Mouse (Mus musculus) hindbrain, postnatal 0 days (tissue): ENCODE results near the gene Elmo2. TPM values are rescaled to one million over a fixed set of nuclear protein-coding genes. Genes with fewer than 3 reads are reported as not detected.

Source experiments
- ATAC-seq: fragments of 200-750 bp; cut with Nextera tagmentation; 2 replicates; pipeline ENCODE4 v1.8.0; 2017; ENCODE audit warnings: mild to moderate bottlenecking, moderate TSS enrichment, moderate library complexity
- DNase-seq: peaks from one replicate; pipeline ENCODE4 v3.0.0-alpha.2; 2015; ENCODE audit warnings: low spot score
- H3K27ac ChIP-seq: fragments of 300-500 bp; sonication (generic); 2 replicates; pipeline ENCODE4 v1.5.1; 2014; ENCODE audit warnings: mild to moderate bottlenecking
- H3K27me3 ChIP-seq: fragments of 300-500 bp; sonication (generic); 2 replicates; pipeline ENCODE4 v1.6.1; 2014; ENCODE audit warnings: low read length, mixed read lengths; ENCODE audit not compliant: insufficient read depth
- H3K36me3 ChIP-seq: fragments of 300-500 bp; sonication (generic); 2 replicates; pipeline ENCODE4 v1.6.1; 2014; ENCODE audit warnings: low read length, mixed read lengths; ENCODE audit not compliant: insufficient read depth
- H3K4me1 ChIP-seq: fragments of 300-500 bp; sonication (generic); 2 replicates; pipeline ENCODE4 v1.6.1; 2014; ENCODE audit warnings: antibody characterized with exemption, low read length, mixed read lengths; ENCODE audit not compliant: insufficient read depth
- H3K4me2 ChIP-seq: fragments of 300-500 bp; sonication (generic); 2 replicates; pipeline ENCODE4 v1.6.1; 2014; ENCODE audit warnings: low read depth, mild to moderate bottlenecking, low read length, moderate library complexity, mixed read lengths
- H3K4me3 ChIP-seq: fragments of 300-500 bp; sonication (generic); 2 replicates; pipeline ENCODE4 v1.5.1; 2014; ENCODE audit warnings: low read length
- H3K9ac ChIP-seq: fragments of 300-500 bp; sonication (generic); replicated peaks from 2 replicates; pipeline ENCODE4 v1.6.1; 2014; ENCODE audit warnings: mild to moderate bottlenecking, low read length, moderate library complexity, mixed read lengths
- H3K9me3 ChIP-seq: fragments of 300-500 bp; sonication (generic); 2 replicates; pipeline ENCODE4 v1.6.1; 2016; ENCODE audit warnings: low read length, mixed read lengths
- CTCF ChIP-seq: IDR thresholded peaks from 2 replicates; pipeline ENCODE4 v1.5.1; 2016; ENCODE audit warnings: antibody characterized with exemption, control low read depth, low read depth
- WGBS: fragments of 180-500 bp; shearing (Covaris S2); extraction: QIAGEN DNeasy Blood & Tissue Kit; methylation state at CpG from one replicate; pipeline ENCODE4 v1.1.7; 2014; 5-methylcytosine and 5-hydroxymethylcytosine counted together
- polyA plus RNA-seq: library from polyadenylated mRNA; unstranded; fragments of >200 nt; fragmentation: Nextera tagmentation; extraction: Ambion mirVana; gene quantifications from 2 replicates; pipeline ENCODE4 v1.2.1, GENCODE M21; 2015
- total RNA-seq: library from RNA; depleted of rRNA; stranded (reverse); fragments of >200 nt; gene quantifications from 2 replicates; pipeline ENCODE4 v1.2.3, GENCODE M21; 2014

Elmo2 gene
- total and polyA plus RNA-seq, 2 experiments from 2014 or later = 71.8 to 105 TPM

DNA sequence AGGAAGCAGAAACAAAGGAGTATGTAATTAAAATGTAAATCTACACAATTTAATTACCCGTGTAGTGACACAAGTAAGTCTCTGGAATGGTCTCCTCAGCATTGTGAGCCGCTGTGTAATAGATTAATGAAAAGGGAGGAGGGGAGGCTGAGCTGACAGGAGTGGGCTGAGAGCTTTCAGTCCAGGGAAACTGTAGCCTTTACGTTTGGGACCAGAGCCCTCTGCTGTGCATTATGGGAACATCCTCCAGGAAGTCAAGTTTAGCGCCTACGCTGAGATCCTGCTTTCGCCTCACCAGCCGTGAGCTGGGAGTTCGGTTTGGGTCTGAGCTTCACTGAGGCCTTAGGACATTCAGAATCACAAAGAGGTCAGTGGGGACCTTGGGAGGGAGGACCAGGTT lies 23.2 kb upstream of the Elmo2 start:
- Histone ChIP-seq H3K4me2 (no peak overlapping the region), H3K9ac (no peak overlapping the region), H3K9me3 (peaks cover 9% of the 10 kb centered on the region; the same call in 1 of the 2 replicates), H3K27me3 (no peaks in the 10 kb centered on the region), H3K4me1 (no peaks in the 10 kb centered on the region), H3K36me3 (no peaks in the 10 kb centered on the region), H3K27ac (no peak overlapping the region), H3K4me3 (no peak overlapping the region)
- WGBS = 15% methylated on average over 8 of the region's 8 CpGs
- ATAC-seq (peak; percentile 87), DNase-seq (peak; percentile 86)
- TF ChIP-seq CTCF = peak; percentile 83

DNA sequence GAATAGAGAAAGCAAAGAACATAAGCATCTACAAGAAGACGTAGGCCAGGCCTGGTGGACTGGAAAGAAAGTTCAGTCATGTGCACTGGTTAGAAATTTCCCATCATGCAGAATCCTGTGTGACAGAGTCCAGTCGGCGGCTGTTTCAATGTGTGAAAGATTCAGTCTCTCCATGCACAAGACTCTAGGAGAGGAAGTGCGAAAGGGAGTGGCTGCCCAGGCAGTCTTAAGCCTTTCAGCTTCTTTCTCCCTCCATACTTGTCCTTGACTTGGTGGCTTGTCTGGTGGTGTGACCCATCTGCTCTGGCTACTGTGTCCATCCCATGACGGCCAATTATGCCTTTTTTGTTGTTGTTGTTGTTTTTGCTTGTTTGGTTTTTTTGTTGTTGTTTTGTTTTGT lies 19.9 kb upstream of the Elmo2 start:
- Histone ChIP-seq H3K4me3 (no peak overlapping the region), H3K27ac (no peak overlapping the region), H3K9me3 (no peaks in the 10 kb centered on the region), H3K4me2 (no peak overlapping the region), H3K4me1 (no peaks in the 10 kb centered on the region), H3K36me3 (no peaks in the 10 kb centered on the region), H3K9ac (no peak overlapping the region), H3K27me3 (no peaks in the 10 kb centered on the region)
- DNase-seq (no peak), ATAC-seq (no peak)
- WGBS = 89% methylated on average over 5 of the region's 5 CpGs
- TF ChIP-seq CTCF = no peak

DNA sequence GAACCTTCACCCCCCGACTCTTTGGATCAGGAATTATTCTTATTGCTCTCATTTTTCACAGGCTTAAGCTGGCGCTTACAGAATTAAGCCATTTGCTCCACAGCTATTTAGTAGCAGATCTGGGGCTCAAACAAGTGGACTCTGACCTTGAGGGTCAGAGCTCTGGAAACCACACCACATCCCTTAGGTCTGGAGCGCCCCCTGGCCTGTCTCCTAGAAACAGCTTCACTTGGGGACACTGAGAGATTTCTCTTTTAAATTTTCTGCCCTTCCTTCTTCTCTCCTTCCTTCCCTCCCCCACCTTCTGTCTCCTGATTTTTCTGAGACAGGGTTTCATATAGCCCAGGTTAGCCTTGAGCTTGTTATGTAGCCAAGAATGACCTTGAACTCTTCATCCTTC lies 10.9 kb upstream of the Elmo2 start:
- no peaks in the 10 kb centered on the region for H3K36me3 ChIP-seq
- no peak overlapping the region for H3K4me3 ChIP-seq
- no peaks in the 10 kb centered on the region for H3K27me3 ChIP-seq
- ATAC-seq (no peak), DNase-seq (peak; percentile 57)
- H3K4me2 ChIP-seq = no peak overlapping the region
- no peak overlapping the region for H3K9ac ChIP-seq
- H3K27ac ChIP-seq = no peak overlapping the region
- H3K9me3 ChIP-seq = no peaks in the 10 kb centered on the region
- peak; percentile 71 for TF ChIP-seq CTCF
- peaks cover 3% of the 10 kb centered on the region; the same call in 1 of the 2 replicates for H3K4me1 ChIP-seq
- whole genome bisulfite sequencing = 25% methylated on average over 3 of the region's 3 CpGs

DNA sequence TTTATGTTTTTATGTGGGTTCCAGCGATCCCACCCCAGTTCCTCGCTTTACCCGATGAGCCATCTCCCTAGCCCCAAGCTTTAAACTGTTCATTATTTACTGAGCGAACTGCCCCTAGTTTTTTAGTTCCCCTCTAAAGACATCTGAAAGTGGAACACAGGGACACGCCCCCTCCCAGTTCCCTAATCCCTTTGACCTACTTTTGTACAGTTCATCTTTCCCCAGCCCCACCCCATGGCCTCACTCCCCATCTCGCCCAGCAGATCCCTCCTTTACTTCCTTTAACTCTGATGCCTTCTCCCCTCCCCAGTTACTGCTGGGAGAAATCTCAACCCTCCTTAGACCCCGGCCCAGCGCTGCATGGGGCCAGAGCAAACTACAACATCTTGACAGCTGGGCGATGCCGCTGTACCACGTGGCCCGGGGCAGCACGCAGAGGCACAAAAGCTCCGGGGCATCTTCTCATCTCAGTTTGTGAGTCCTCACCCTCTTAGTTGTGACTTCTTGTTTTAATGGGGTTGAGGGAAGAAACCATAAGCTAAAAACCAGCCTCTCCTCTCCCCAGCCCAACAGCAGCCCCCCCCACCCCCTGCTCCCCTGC lies 6.4 kb upstream of the Elmo2 start:
- H3K4me1 ChIP-seq = peaks cover 3% of the 10 kb centered on the region; the same call in 1 of the 2 replicates
- 39% methylated on average over 14 of the region's 14 CpGs for WGBS
- ATAC-seq (no peak), DNase-seq (no peak)
- no peaks in the 10 kb centered on the region for H3K9me3 ChIP-seq
- no peak overlapping the region for H3K27ac ChIP-seq
- no peak for TF ChIP-seq CTCF
- no peak overlapping the region for H3K4me2 ChIP-seq
- H3K36me3 ChIP-seq = no peaks in the 10 kb centered on the region
- H3K4me3 ChIP-seq = no peak overlapping the region
- H3K9ac ChIP-seq = no peak overlapping the region
- no peaks in the 10 kb centered on the region for H3K27me3 ChIP-seq

DNA sequence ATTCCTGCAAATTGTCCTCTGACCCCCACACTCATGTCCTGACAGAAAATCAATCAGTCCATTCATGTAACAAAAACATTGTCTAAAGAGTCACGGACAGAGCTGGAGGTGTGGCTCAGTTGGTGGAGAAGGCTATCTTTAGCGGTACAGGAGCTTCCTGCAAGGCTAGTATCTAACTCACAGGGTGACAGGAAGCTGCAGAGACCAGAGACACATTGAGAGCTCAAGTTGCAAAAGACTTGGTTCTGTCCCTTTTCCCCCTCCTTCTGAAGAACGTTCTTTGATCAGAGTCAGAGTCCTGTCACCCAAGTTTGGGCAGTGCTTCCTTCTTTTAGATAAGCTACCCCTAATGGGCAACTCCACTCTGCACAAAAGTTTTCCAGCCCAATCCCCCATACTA lies 3.4 kb upstream of the Elmo2 start:
- peaks cover 17% of the 10 kb centered on the region for H3K4me1 ChIP-seq
- DNase-seq (no peak), ATAC-seq (no peak)
- no peak overlapping the region for H3K4me3 ChIP-seq
- H3K36me3 ChIP-seq = no peaks in the 10 kb centered on the region
- WGBS = 49% methylated on average over 3 of the region's 3 CpGs
- no peaks in the 10 kb centered on the region for H3K27me3 ChIP-seq
- H3K27ac ChIP-seq = no peak overlapping the region
- H3K4me2 ChIP-seq = no peak overlapping the region
- TF ChIP-seq CTCF = no peak
- H3K9me3 ChIP-seq = no peaks in the 10 kb centered on the region
- H3K9ac ChIP-seq = no peak overlapping the region

DNA sequence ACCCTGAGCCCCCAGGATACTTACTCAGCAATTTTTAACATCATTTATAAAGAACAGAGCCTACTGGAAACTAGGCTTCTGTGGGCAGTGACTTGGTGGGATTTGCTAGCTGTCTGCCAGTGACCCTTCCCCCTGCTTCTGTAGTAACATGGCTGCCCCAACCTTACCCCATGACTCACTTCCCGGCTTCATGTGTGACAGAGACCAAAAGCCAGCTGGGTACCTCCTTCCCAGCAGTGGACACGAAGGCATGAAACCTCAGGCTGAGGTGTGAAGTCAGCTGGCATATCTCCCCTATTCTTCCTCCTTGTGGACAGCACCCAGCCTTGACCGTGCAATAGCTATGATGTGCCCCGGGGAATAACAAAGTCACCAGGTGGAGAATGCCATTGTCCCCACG lies 2.5 kb upstream of the Elmo2 start:
- Histone ChIP-seq H3K27ac (no peak overlapping the region), H3K4me2 (no peak overlapping the region), H3K9ac (no peak overlapping the region), H3K4me3 (no peak overlapping the region), H3K27me3 (no peaks in the 10 kb centered on the region), H3K9me3 (no peaks in the 10 kb centered on the region), H3K4me1 (peaks cover 26% of the 10 kb centered on the region), H3K36me3 (no peaks in the 10 kb centered on the region)
- WGBS = 78% methylated on average over 5 of the region's 5 CpGs
- ATAC-seq (no peak), DNase-seq (no peak)
- TF ChIP-seq CTCF = no peak

DNA sequence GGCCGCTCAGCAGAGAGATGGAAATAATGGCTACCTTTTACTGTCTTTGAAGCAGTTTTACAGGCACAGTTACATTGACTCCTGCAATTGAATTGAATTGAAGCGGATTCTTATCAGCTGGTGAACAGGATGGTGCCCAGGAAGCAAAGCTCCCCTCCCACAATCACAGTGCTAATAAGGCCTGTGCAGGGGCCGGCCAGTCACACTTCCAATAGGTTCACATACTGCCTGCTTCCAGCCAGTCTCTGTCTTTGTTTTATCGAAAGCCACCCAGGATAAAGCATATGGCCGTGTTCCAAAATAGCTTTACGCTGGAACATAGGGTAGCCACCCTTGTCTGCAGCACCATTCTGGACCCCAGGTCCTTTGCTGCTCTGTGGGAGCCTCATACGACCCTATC lies 1.1 kb upstream of the Elmo2 start:
- Histone ChIP-seq H3K9me3 (no peaks in the 10 kb centered on the region), H3K27ac (peak overlapping the region; percentile 85), H3K4me1 (peaks cover 28% of the 10 kb centered on the region), H3K27me3 (no peaks in the 10 kb centered on the region), H3K4me3 (peak overlapping the region; percentile 90), H3K9ac (peak overlapping the region; percentile 65; the same call in 1 of the 2 replicates), H3K36me3 (no peaks in the 10 kb centered on the region), H3K4me2 (peak overlapping the region; percentile 87)
- no peak for ATAC-seq
- DNase-seq = peak; percentile 43
- no peak for TF ChIP-seq CTCF
- 21% methylated on average over 7 of the region's 7 CpGs for WGBS
